Mouse (Mus musculus) forebrain, embryonic 10.5 days (tissue): ENCODE results near the gene Napepld. TPM values are rescaled to one million over a fixed set of nuclear protein-coding genes. Genes with fewer than 3 reads are reported as not detected.
A peak's percentile ranks its signal among the peaks of the same experiment; 100 is the strongest.
"Not testable (repeated sequence)": the region's sequence is repeated elsewhere in the genome, so short reads cannot be mapped to it uniquely, and the experiment has no call there.

Experiments
- DNase-seq: peaks from one replicate; pipeline ENCODE4 v3.0.0-alpha.2; 2017; ENCODE audit warnings: low spot score; ENCODE audit errors: extremely low spot score
- H3K27ac ChIP-seq: fragments of 300-500 bp; sonication (generic); 2 replicates; pipeline ENCODE4 v1.5.1; 2016; ENCODE audit warnings: mild to moderate bottlenecking
- H3K27me3 ChIP-seq: fragments of 300-500 bp; sonication (generic); 2 replicates; pipeline ENCODE4 v1.6.1; 2016; ENCODE audit warnings: mild to moderate bottlenecking; ENCODE audit not compliant: poor library complexity, severe bottlenecking
- H3K36me3 ChIP-seq: fragments of 300-500 bp; sonication (generic); replicated peaks from 2 replicates; pipeline ENCODE4 v1.6.1; 2016; ENCODE audit warnings: mild to moderate bottlenecking, moderate library complexity
- H3K4me1 ChIP-seq: fragments of 300-500 bp; sonication (generic); 2 replicates; pipeline ENCODE4 v1.6.1; 2016
- H3K4me3 ChIP-seq: fragments of 300-500 bp; sonication (generic); 2 replicates; pipeline ENCODE4 v1.5.1; 2016; ENCODE audit warnings: mild to moderate bottlenecking, moderate library complexity
- H3K9me3 ChIP-seq: fragments of 300-500 bp; sonication (generic); 2 replicates; pipeline ENCODE4 v1.6.1; 2016; ENCODE audit warnings: mild to moderate bottlenecking, moderate library complexity
- WGBS: fragments of 180-500 bp; shearing (Covaris S2); methylation state at CpG from one replicate; pipeline ENCODE4 v1.1.7; 2016; 5-methylcytosine and 5-hydroxymethylcytosine counted together
- polyA plus RNA-seq: library from polyadenylated mRNA; unstranded; fragments of >200 nt; fragmentation: Nextera tagmentation; extraction: Ambion mirVana; gene quantifications from 2 replicates; pipeline ENCODE4 v1.2.1, GENCODE M21; 2016

Gene Napepld
- polyA plus RNA-seq, 1 experiment from 2014 or later: 10.7 TPM

GRCm38 (mm10) chr5:21656912-21657311 is 44.3 kb downstream of the Napepld start:
- Histone ChIP-seq H3K27me3 (no peaks in the 10 kb centered on the region), H3K4me1 (0 out of 2 replicates have a peak, but pooled peaks cover 3% of the 10 kb centered on the region), H3K27ac (no peak overlapping the region), H3K9me3 (no peaks in the 10 kb centered on the region), H3K36me3 (peaks cover 92% of the 10 kb centered on the region), H3K4me3 (no peak overlapping the region)
- 94% methylated on average over 9 of the region's 9 CpGs for WGBS
- no peak for DNase-seq

- 92% methylated on average over 7 of the region's 7 CpGs for WGBS
Observed at GRCm38 (mm10) chr5:21651885-21652612, 49.1 kb downstream of the Napepld start.

GRCm38 (mm10) chr5:21650736-21651135 is 50.5 kb downstream of the Napepld start:
- peaks cover 77% of the 10 kb centered on the region for H3K36me3 ChIP-seq
- H3K27ac ChIP-seq: no peak overlapping the region
- WGBS: 80% methylated on average over 2 of the region's 2 CpGs
- H3K27me3 ChIP-seq: no peaks in the 10 kb centered on the region
- H3K4me1 ChIP-seq: peaks cover 13% of the 10 kb centered on the region
- H3K4me3 ChIP-seq: no peak overlapping the region
- DNase-seq: no peak
- H3K9me3 ChIP-seq: no peaks in the 10 kb centered on the region

More at GRCm38 (mm10) chr5:21651885-21652612, 49.1 kb downstream of the Napepld start:
- DNase-seq: no peak
- Histone ChIP-seq H3K36me3 (peaks cover 86% of the 10 kb centered on the region), H3K27ac (no peak overlapping the region), H3K4me3 (no peak overlapping the region), H3K27me3 (no peaks in the 10 kb centered on the region), H3K4me1 (peaks cover 6% of the 10 kb centered on the region), H3K9me3 (no peaks in the 10 kb centered on the region)

- Histone ChIP-seq H3K27me3 (peaks cover 20% of the 10 kb centered on the region), H3K9me3 (no peaks in the 10 kb centered on the region), H3K27ac (peak overlapping the region; percentile 94), H3K4me1 (peaks cover 23% of the 10 kb centered on the region), H3K4me3 (peak overlapping the region; percentile 88), H3K36me3 (peaks cover 33% of the 10 kb centered on the region)
- no peak for DNase-seq
- under 1% methylated on average over 25 of the region's 25 CpGs for WGBS
Observed at GRCm38 (mm10) chr5:21646133-21646491, 55.1 kb downstream of the Napepld start.

GRCm38 (mm10) chr5:21645439-21646132 is 55.6 kb downstream of the Napepld start, which contains the start of the genes Fbxl13 and Armc10:
TSS of gene Fbxl13 (minus strand) at chr5:21645634.
TSS of gene Armc10 (plus strand) at chr5:21645813.
- Histone ChIP-seq H3K4me1 (peaks cover 23% of the 10 kb centered on the region), H3K36me3 (peaks cover 28% of the 10 kb centered on the region), H3K9me3 (no peaks in the 10 kb centered on the region), H3K27me3 (peaks cover 20% of the 10 kb centered on the region), H3K4me3 (peak within 1 kb of the TSS; percentile 88), H3K27ac (peak within 1 kb of the TSS; percentile 94)
- under 1% methylated on average over 40 of the region's 40 CpGs for WGBS
- peak; percentile 91 for DNase-seq

GRCm38 (mm10) chr5:21644891-21645438 is 56.2 kb downstream of the Napepld start:
- Histone ChIP-seq H3K27me3 (peaks cover 20% of the 10 kb centered on the region), H3K27ac (peak overlapping the region; percentile 94), H3K9me3 (no peaks in the 10 kb centered on the region), H3K36me3 (peaks cover 22% of the 10 kb centered on the region), H3K4me3 (peak overlapping the region; percentile 88), H3K4me1 (peaks cover 23% of the 10 kb centered on the region)
- DNase-seq: no peak
- WGBS: 10% methylated on average over 14 of the region's 14 CpGs

- H3K27ac ChIP-seq: no peak overlapping the region
- peaks cover 8% of the 10 kb centered on the region for H3K36me3 ChIP-seq
- no peaks in the 10 kb centered on the region for H3K9me3 ChIP-seq
- peaks cover 20% of the 10 kb centered on the region for H3K27me3 ChIP-seq
- peaks cover 23% of the 10 kb centered on the region for H3K4me1 ChIP-seq
- DNase-seq: no peak
- H3K4me3 ChIP-seq: no peak overlapping the region
- WGBS: 32% methylated on average over 1 of the region's 1 CpGs
Observed at GRCm38 (mm10) chr5:21643606-21644005, 57.6 kb downstream of the Napepld start.

GRCm38 (mm10) chr5:21640961-21641360 is 60.2 kb downstream of the Napepld start:
- no peak for DNase-seq
- Histone ChIP-seq H3K27me3 (peaks cover 20% of the 10 kb centered on the region), H3K9me3 (no peaks in the 10 kb centered on the region), H3K4me3 (no peak overlapping the region), H3K36me3 (no peaks in the 10 kb centered on the region), H3K27ac (no peak overlapping the region), H3K4me1 (peaks cover 10% of the 10 kb centered on the region)
- WGBS: 0% methylated on average over 1 of the region's 1 CpGs

GRCm38 (mm10) chr5:21625916-21626315 is 75.3 kb downstream of the Napepld start:
- no peaks in the 10 kb centered on the region for H3K4me1 ChIP-seq
- no peak for DNase-seq

GRCm38 (mm10) chr5:21616450-21617009 is 84.7 kb downstream of the Napepld start:
- Histone ChIP-seq H3K9me3 (no peaks in the 10 kb centered on the region), H3K36me3 (no peaks in the 10 kb centered on the region), H3K4me3 (no peak overlapping the region), H3K27ac (no peak overlapping the region), H3K27me3 (no peaks in the 10 kb centered on the region), H3K4me1 (no peaks in the 10 kb centered on the region)
- WGBS: 85% methylated on average over 3 of the region's 3 CpGs
- DNase-seq: no peak

More at GRCm38 (mm10) chr5:21625916-21626315, 75.3 kb downstream of the Napepld start:
- Histone ChIP-seq H3K4me3 (no peak overlapping the region), H3K9me3 (0 out of 2 replicates have a peak, but pooled peaks cover 3% of the 10 kb centered on the region), H3K36me3 (no peaks in the 10 kb centered on the region), H3K27ac (no peak overlapping the region), H3K27me3 (no peaks in the 10 kb centered on the region)

GRCm38 (mm10) chr5:21614299-21614698 is 86.9 kb downstream of the Napepld start:
- WGBS: 94% methylated on average over 11 of the region's 11 CpGs
- not testable (repeated sequence) for H3K27ac ChIP-seq, H3K4me3 ChIP-seq, H3K27me3 ChIP-seq, H3K36me3 ChIP-seq, H3K9me3 ChIP-seq, H3K4me1 ChIP-seq, DNase-seq
